Mouse (Mus musculus): ENCODE results near the gene Arl3. TPM values are rescaled to one million over a fixed set of nuclear protein-coding genes. Genes with fewer than 3 reads are reported as not detected.

Gene Arl3
- polyA plus RNA-seq, 1 experiment from 2014 or later, result 134 TPM

DNA sequence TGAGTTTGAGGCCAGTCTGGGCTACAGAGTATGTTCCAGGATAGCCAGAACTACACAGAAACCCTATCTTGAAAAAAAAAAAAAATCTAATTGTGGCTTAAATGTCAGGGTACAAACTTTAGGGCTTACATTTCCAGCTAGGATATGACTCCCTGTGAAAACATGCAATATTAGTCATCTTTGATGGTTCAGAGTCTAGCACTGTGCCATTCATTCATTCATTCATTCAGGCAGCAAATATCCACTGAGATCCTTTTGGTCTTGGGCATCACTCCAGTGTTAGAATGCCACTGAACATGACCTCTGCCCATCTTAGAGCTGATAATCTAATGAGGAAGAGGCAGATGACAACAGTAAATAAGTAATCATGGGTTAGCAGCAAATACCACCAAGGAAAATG, 51.3 kb downstream of the Arl3 start:
- DNase-seq (no peak), ATAC-seq (ENCODE audit: low FRiP score, low TSS enrichment) (no peak)
- no peaks in the 10 kb centered on the region for H3K27me3 ChIP-seq (ENCODE audit: control insufficient read depth, insufficient read depth, low read length)
- H3K27ac ChIP-seq (replicated peaks; ENCODE audit: low read depth, low read length), result no peak overlapping the region
- H3K4me2 ChIP-seq (ENCODE audit: low read length), result no peak overlapping the region
- peaks cover 5% of the 10 kb centered on the region; the same call in 1 of the 2 replicates for H3K36me3 ChIP-seq (ENCODE audit: control insufficient read depth, insufficient read depth, low read length)
- H3K9me3 ChIP-seq (ENCODE audit: control insufficient read depth, low read length), result no peaks in the 10 kb centered on the region
- H3K9ac ChIP-seq (replicated peaks; ENCODE audit: low read length), result no peak overlapping the region
- H3K4me3 ChIP-seq (replicated peaks; ENCODE audit: low read depth, low read length), result no peak overlapping the region
- peaks cover 47% of the 10 kb centered on the region for H3K4me1 ChIP-seq (ENCODE audit: control insufficient read depth, insufficient read depth, low read length)

DNA sequence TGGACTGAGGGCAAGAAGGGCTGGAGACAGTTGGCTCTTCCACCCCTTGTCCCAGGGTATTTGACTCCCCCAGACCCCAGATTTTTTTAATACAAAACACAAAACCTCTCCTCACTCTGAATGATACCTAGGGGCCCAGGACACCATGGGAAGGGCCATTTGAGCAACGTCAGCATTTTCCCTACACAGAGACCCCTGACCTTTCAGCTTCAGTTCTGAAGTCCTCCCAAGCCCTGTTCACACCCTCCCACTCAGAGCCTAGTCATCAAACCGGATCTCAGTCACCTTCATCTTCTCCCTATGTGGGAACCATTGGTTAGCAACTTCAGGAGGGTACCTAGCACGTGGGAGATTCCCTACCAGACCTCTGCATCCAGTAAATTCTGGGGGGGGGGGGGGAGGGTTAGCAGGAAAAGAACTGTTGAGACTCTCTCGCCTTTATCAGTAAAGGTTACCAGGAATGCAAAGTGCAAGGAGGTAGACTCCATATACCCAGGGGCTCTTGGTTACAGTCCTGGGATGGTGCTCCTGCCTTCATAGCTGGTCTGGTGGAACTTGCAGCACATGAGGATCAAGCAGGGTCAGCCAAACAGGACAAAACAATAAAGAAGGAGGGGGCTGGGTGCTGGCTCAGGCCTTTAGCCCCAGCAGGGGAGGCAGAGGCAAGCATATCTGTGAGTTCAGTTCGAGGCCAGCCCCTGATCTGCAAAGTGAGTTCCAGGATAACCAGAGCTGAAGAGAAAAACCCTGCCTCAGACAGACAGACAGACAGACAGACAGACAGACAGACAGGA, 54.0 kb downstream of the Arl3 start:
- 12% methylated on average over 5 of the region's 5 CpGs for WGBS

DNA sequence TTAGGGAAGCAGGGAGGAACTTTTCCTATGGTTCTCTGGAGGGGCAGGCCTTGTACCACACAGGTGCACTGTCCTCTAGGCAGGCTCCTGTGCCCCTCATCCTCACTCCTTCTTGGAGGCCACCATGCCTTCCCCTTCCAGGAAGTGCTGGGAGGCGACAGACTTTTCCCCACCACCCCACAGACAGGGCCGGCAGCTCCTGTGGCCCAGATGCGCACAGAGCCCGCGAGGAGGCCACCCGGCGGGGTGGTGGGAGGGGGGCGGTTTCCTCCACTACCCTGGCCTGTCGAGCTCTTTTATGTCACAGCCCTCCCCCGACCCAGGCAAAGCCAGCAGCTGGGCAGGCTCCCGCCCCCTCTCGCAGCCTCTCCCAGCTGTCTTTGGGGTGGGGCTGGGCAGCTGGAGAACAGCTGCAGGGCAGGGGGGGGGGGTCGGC, 54.6 kb downstream of the Arl3 start:
- Histone ChIP-seq H3K4me2 (ENCODE audit: low read length) (peak overlapping the region; percentile 41), H3K27me3 (ENCODE audit: control insufficient read depth, insufficient read depth, low read length) (no peaks in the 10 kb centered on the region), H3K4me1 (ENCODE audit: control insufficient read depth, insufficient read depth, low read length) (peaks cover 15% of the 10 kb centered on the region), H3K4me3 (replicated peaks; ENCODE audit: low read depth, low read length) (no peak overlapping the region), H3K9me3 (ENCODE audit: control insufficient read depth, low read length) (no peaks in the 10 kb centered on the region), H3K27ac (replicated peaks; ENCODE audit: low read depth, low read length) (peak overlapping the region; percentile 63; the same call in 1 of the 2 replicates), H3K9ac (replicated peaks; ENCODE audit: low read length) (peak overlapping the region; percentile 34), H3K36me3 (ENCODE audit: control insufficient read depth, insufficient read depth, low read length) (peaks cover 36% of the 10 kb centered on the region)
- ATAC-seq (ENCODE audit: low FRiP score, low TSS enrichment) (peak; percentile 65), DNase-seq (peak; percentile 58)
- WGBS, result 0% methylated on average over 13 of the region's 13 CpGs

More for the DNA sequence above, 54.0 kb downstream of the Arl3 start:
- H3K9ac ChIP-seq (replicated peaks; ENCODE audit: low read length), result peak overlapping the region; percentile 34; the same call in 1 of the 2 replicates
- ATAC-seq (ENCODE audit: low FRiP score, low TSS enrichment) (no peak), DNase-seq (no peak)
- H3K27me3 ChIP-seq (ENCODE audit: control insufficient read depth, insufficient read depth, low read length), result no peaks in the 10 kb centered on the region
- peaks cover 30% of the 10 kb centered on the region for H3K36me3 ChIP-seq (ENCODE audit: control insufficient read depth, insufficient read depth, low read length)
- H3K4me1 ChIP-seq (ENCODE audit: control insufficient read depth, insufficient read depth, low read length), result peaks cover 22% of the 10 kb centered on the region
- 0 out of 2 replicates have a peak overlapping the region, but pooled peaks have one; percentile 63 for H3K27ac ChIP-seq (replicated peaks; ENCODE audit: low read depth, low read length)
- H3K9me3 ChIP-seq (ENCODE audit: control insufficient read depth, low read length), result no peaks in the 10 kb centered on the region
- H3K4me2 ChIP-seq (ENCODE audit: low read length), result peak overlapping the region; percentile 41
- no peak overlapping the region for H3K4me3 ChIP-seq (replicated peaks; ENCODE audit: low read depth, low read length)

DNA sequence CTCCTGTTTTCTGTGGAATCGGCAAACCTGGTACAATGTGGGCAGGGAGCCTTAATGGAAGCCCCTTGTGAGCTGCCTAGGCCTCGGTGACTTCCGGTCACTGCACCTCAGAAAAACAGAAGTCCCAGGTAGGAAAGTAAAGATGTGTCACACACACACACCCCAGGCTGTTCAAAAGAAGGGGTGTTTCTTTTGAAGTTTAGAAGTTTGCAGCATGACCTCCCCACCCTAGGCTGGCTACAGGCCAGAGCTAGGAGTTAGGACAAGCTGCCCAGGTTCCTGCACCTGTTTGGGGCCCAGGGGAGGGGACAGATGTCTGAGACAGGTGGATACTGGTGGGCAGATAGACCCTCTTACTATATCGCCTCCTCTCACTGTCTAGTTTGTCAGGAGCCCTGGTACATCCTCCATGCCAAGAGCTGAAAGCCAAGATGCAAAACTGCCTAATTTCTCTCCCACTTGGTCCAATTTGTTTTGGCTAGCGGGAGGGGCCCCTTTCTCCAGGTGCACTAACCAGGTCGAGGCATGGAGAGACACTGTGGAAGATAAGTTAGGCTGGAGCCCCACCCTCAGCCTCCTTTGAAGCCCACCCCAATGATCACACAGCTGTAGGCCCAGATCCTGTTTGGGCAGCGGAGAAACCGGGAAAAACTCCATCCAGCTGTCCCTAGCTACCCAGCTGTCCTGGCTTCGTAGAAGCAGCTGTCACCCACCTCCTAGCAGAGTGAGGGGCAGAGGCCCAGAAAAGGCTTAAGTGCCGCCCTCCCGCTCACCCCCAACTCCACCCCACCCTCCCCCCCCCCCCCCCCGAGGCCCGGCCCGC, 55.3 kb downstream of the Arl3 start:
- Histone ChIP-seq H3K9me3 (ENCODE audit: control insufficient read depth, low read length) (no peaks in the 10 kb centered on the region), H3K4me3 (replicated peaks; ENCODE audit: low read depth, low read length) (no peak overlapping the region), H3K9ac (replicated peaks; ENCODE audit: low read length) (peak overlapping the region; percentile 34; the same call in 1 of the 2 replicates), H3K27me3 (ENCODE audit: control insufficient read depth, insufficient read depth, low read length) (no peaks in the 10 kb centered on the region), H3K36me3 (ENCODE audit: control insufficient read depth, insufficient read depth, low read length) (peaks cover 42% of the 10 kb centered on the region), H3K4me2 (ENCODE audit: low read length) (peak overlapping the region; percentile 41), H3K4me1 (ENCODE audit: control insufficient read depth, insufficient read depth, low read length) (peaks cover 14% of the 10 kb centered on the region), H3K27ac (replicated peaks; ENCODE audit: low read depth, low read length) (peak overlapping the region; percentile 63)
- 28% methylated on average over 10 of the region's 14 CpGs for WGBS
- ATAC-seq (ENCODE audit: low FRiP score, low TSS enrichment), result peak; percentile 48; the same call in 1 of the 2 replicates
- DNase-seq, result peak; percentile 43

DNA sequence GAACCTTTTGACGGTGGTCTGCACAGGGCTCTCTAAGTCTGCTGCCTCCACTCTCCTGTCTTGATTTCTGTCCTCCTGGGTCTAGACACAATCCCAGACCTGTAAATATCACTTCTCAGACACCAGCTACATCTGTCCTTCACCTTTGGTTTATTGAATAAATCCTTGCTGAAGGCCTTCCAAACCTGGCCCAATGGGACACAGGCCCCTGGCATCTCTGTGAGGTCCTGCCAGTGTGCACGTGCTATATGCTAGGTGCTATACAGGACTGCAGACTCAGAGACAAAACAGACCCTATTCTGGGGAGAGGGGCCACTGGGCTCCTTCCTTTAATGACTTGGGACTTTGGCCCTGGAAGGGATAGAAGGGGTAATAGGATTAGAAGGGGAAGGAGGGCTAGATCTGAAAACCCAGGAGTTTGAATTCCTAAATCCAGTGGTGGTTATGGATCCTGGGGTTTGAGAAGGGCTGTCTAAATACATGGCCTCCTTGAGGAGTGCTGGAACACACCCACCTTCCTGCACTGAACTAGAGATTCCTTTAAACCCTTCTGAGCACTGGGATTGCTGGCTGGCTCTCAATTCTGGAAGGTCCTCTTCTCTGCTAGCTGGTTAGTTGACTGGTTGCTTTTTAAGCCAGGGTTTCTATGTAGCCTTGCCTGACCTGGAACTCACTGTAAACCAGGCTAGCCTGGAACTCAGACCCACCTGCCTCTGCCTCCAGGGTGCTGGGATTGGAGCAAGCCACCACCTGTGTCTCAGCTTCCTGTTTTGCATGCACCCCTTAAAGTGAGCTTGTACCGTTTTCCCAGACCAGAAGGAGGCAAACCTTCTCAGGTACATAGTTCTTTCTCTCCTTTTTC, 56.1 kb downstream of the Arl3 start:
- H3K36me3 ChIP-seq (ENCODE audit: control insufficient read depth, insufficient read depth, low read length), result peaks cover 51% of the 10 kb centered on the region
- no peaks in the 10 kb centered on the region for H3K9me3 ChIP-seq (ENCODE audit: control insufficient read depth, low read length)
- ATAC-seq (ENCODE audit: low FRiP score, low TSS enrichment), result no peak
- 49% methylated on average over 3 of the region's 3 CpGs for WGBS
- no peak for DNase-seq
- H3K9ac ChIP-seq (replicated peaks; ENCODE audit: low read length), result no peak overlapping the region
- H3K4me1 ChIP-seq (ENCODE audit: control insufficient read depth, insufficient read depth, low read length), result peaks cover 14% of the 10 kb centered on the region
- no peak overlapping the region for H3K4me3 ChIP-seq (replicated peaks; ENCODE audit: low read depth, low read length)
- 0 out of 2 replicates have a peak overlapping the region, but pooled peaks have one; percentile 20 for H3K27ac ChIP-seq (replicated peaks; ENCODE audit: low read depth, low read length)
- H3K27me3 ChIP-seq (ENCODE audit: control insufficient read depth, insufficient read depth, low read length), result no peaks in the 10 kb centered on the region
- no peak overlapping the region for H3K4me2 ChIP-seq (ENCODE audit: low read length)

DNA sequence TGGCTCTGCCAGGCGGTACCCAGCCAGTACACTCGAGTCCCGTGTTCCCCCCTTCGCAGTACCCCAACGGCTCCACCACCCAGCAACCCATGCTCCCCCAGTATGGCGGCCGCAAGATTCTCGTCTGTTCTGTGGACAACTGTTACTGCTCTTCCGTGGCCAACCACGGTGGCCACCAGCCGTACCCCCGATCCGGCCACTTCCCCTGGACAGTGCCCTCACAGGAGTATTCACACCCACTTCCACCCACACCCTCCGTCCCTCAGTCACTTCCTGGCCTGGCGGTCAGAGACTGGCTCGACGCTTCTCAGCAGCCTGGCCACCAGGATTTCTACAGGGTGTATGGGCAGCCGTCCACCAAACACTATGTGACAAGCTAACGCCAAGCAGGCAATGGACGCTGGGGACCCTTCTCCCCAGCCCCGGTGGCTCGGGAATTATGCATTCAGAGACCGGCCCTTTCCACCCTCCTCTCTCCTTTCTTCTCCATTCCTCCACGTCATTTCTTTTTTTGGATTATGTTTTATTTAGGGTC, 57.6 kb downstream of the Arl3 start:
- Histone ChIP-seq H3K4me3 (replicated peaks; ENCODE audit: low read depth, low read length) (no peak overlapping the region), H3K27ac (replicated peaks; ENCODE audit: low read depth, low read length) (no peak overlapping the region), H3K9ac (replicated peaks; ENCODE audit: low read length) (no peak overlapping the region), H3K4me1 (ENCODE audit: control insufficient read depth, insufficient read depth, low read length) (peaks cover 14% of the 10 kb centered on the region), H3K4me2 (ENCODE audit: low read length) (no peak overlapping the region), H3K36me3 (ENCODE audit: control insufficient read depth, insufficient read depth, low read length) (peaks cover 59% of the 10 kb centered on the region), H3K27me3 (ENCODE audit: control insufficient read depth, insufficient read depth, low read length) (no peaks in the 10 kb centered on the region), H3K9me3 (ENCODE audit: control insufficient read depth, low read length) (no peaks in the 10 kb centered on the region)
- 91% methylated on average over 24 of the region's 24 CpGs for WGBS
- no peak for DNase-seq
- ATAC-seq (ENCODE audit: low FRiP score, low TSS enrichment), result no peak

DNA sequence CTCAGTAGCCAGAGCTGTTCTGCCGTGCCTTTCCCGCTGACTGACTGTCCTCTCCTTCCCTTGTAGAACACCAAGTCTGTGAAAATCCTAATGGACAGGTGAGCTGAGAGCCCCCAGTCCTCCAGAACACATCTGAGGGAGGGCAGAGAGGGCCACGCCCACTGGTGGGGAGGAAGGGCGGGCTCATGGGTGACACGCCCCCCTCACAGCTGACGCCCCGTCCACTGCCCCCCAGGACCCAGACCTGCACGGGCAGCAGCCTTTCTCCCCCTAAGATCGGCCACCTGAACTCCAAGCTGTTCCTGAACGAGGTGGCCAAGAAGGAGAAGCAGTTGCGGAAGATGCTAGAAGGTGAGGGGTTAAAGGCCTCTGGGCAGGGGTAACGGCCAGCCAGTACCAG, 58.6 kb downstream of the Arl3 start:
- Histone ChIP-seq H3K27ac (replicated peaks; ENCODE audit: low read depth, low read length) (no peak overlapping the region), H3K4me3 (replicated peaks; ENCODE audit: low read depth, low read length) (no peak overlapping the region), H3K4me2 (ENCODE audit: low read length) (no peak overlapping the region), H3K27me3 (ENCODE audit: control insufficient read depth, insufficient read depth, low read length) (no peaks in the 10 kb centered on the region), H3K4me1 (ENCODE audit: control insufficient read depth, insufficient read depth, low read length) (peaks cover 17% of the 10 kb centered on the region), H3K9ac (replicated peaks; ENCODE audit: low read length) (no peak overlapping the region), H3K36me3 (ENCODE audit: control insufficient read depth, insufficient read depth, low read length) (peaks cover 66% of the 10 kb centered on the region), H3K9me3 (ENCODE audit: control insufficient read depth, low read length) (no peaks in the 10 kb centered on the region)
- WGBS, result 89% methylated on average over 12 of the region's 12 CpGs
- ATAC-seq (ENCODE audit: low FRiP score, low TSS enrichment) (no peak), DNase-seq (no peak)

DNA sequence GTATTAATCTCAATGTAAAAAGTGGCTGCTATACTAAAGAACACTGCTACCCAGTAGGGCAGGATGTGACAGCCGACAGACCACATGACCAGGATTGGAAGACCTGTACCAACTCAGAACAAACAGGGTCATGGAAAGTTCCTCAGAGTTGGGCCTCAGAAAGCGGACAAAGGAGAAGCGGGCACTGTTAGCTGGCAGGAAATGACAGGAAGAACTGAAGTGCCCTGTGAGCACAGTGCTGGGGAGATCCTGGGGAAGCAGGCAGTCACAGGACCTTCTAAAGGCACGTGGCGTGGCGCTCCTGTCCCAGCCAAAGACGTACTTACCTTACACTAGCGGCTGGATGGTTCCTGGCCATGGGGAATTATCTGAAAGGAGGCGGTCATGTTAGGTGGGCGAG, 61.7 kb downstream of the Arl3 start:
- Histone ChIP-seq H3K27me3 (ENCODE audit: control insufficient read depth, insufficient read depth, low read length) (no peaks in the 10 kb centered on the region), H3K4me3 (replicated peaks; ENCODE audit: low read depth, low read length) (no peak overlapping the region), H3K4me1 (ENCODE audit: control insufficient read depth, insufficient read depth, low read length) (peaks cover 28% of the 10 kb centered on the region), H3K4me2 (ENCODE audit: low read length) (no peak overlapping the region), H3K36me3 (ENCODE audit: control insufficient read depth, insufficient read depth, low read length) (peaks cover 86% of the 10 kb centered on the region), H3K27ac (replicated peaks; ENCODE audit: low read depth, low read length) (no peak overlapping the region), H3K9ac (replicated peaks; ENCODE audit: low read length) (no peak overlapping the region), H3K9me3 (ENCODE audit: control insufficient read depth, low read length) (no peaks in the 10 kb centered on the region)
- ATAC-seq (ENCODE audit: low FRiP score, low TSS enrichment), result no peak
- WGBS, result 87% methylated on average over 10 of the region's 10 CpGs
- DNase-seq, result no peak

All from midbrain, embryonic 14.5 days (tissue).